Mouse (Mus musculus): ENCODE measurements around the gene Gm28635. TPM values are rescaled to one million over a fixed set of nuclear protein-coding genes. Genes with fewer than 3 reads are reported as not detected.

Gm28635 gene
- polyA plus RNA-seq (2015; fragmentation: Nextera tagmentation; extraction: Ambion mirVana), result not detected in 2 replicates

- Histone ChIP-seq H3K9me3 (replicated peaks) (no peaks in the 10 kb centered on the region), H3K4me3 (replicated peaks) (peak within 1 kb of the TSS; percentile 83), H3K9ac (peak within 1 kb of the TSS; percentile 87), H3K27me3 (no peaks in the 10 kb centered on the region), H3K4me2 (peak within 1 kb of the TSS; percentile 76), H3K4me1 (replicated peaks) (peaks cover 45% of the 10 kb centered on the region), H3K27ac (peak within 1 kb of the TSS; percentile 84), H3K36me3 (peaks cover 37% of the 10 kb centered on the region)
- peak; percentile 95 for ATAC-seq (ENCODE audit: low read depth)
- under 1% methylated on average over 44 of the region's 44 CpGs for WGBS (ENCODE audit: insufficient replicate concordance)
- DNase-seq, result peak; percentile 93
Observed at GRCm38 (mm10) chr2:84677968-84678880, at the start of gene Gm28635, which contains the start of gene Med19. TSS of gene Gm28635 (minus strand) at chr2:84678041. TSS of gene Med19 (plus strand) at chr2:84678402.

- peaks cover 38% of the 10 kb centered on the region for H3K36me3 ChIP-seq
- peak within 1 kb of the TSS; percentile 83 for H3K9ac ChIP-seq
- DNase-seq (peak; percentile 96), ATAC-seq (ENCODE audit: low read depth) (peak; percentile 93)
- H3K27ac ChIP-seq, result peak within 1 kb of the TSS; percentile 89
- peaks cover 81% of the 10 kb centered on the region for H3K4me1 ChIP-seq (replicated peaks)
- under 1% methylated on average over 39 of the region's 39 CpGs for WGBS (ENCODE audit: insufficient replicate concordance)
- no peaks in the 10 kb centered on the region for H3K9me3 ChIP-seq (replicated peaks)
- peak within 1 kb of the TSS; percentile 79 for H3K4me3 ChIP-seq (replicated peaks)
- H3K4me2 ChIP-seq, result peak within 1 kb of the TSS; percentile 83
- H3K27me3 ChIP-seq, result no peaks in the 10 kb centered on the region
Observed at GRCm38 (mm10) chr2:84727172-84727858, 49.5 kb upstream of the Gm28635 start, which contains the start of gene Clp1. TSS of gene Clp1 (minus strand) at chr2:84727350.

GRCm38 (mm10) chr2:84726716-84727115, 48.9 kb upstream of the Gm28635 start:
- DNase-seq, result no peak
- WGBS (ENCODE audit: insufficient replicate concordance), result 1% methylated on average over 9 of the region's 9 CpGs
- H3K4me1 ChIP-seq (replicated peaks), result peaks cover 81% of the 10 kb centered on the region
- H3K4me2 ChIP-seq, result peak overlapping the region; percentile 83
- peaks cover 44% of the 10 kb centered on the region for H3K36me3 ChIP-seq
- peak overlapping the region; percentile 80 for H3K27ac ChIP-seq
- no peaks in the 10 kb centered on the region for H3K9me3 ChIP-seq (replicated peaks)
- ATAC-seq (ENCODE audit: low read depth), result peak; percentile 30; the same call in 1 of the 2 replicates
- peak overlapping the region; percentile 83 for H3K9ac ChIP-seq
- H3K4me3 ChIP-seq (replicated peaks), result peak overlapping the region; percentile 79
- no peaks in the 10 kb centered on the region for H3K27me3 ChIP-seq

- H3K27ac ChIP-seq, result peak overlapping the region; percentile 80
- H3K4me3 ChIP-seq (replicated peaks), result peak overlapping the region; percentile 79
Observed at GRCm38 (mm10) chr2:84725770-84726169, 47.9 kb upstream of the Gm28635 start.

GRCm38 (mm10) chr2:84723856-84724255, 46.0 kb upstream of the Gm28635 start:
- no peak overlapping the region for H3K27ac ChIP-seq
- H3K36me3 ChIP-seq, result peaks cover 59% of the 10 kb centered on the region
- H3K9ac ChIP-seq, result no peak overlapping the region; the same call in 1 of the 2 replicates
- peaks cover 66% of the 10 kb centered on the region for H3K4me1 ChIP-seq (replicated peaks)
- no peaks in the 10 kb centered on the region for H3K27me3 ChIP-seq
- DNase-seq (no peak), ATAC-seq (ENCODE audit: low read depth) (no peak)
- H3K9me3 ChIP-seq (replicated peaks), result no peaks in the 10 kb centered on the region
- peak overlapping the region; percentile 83 for H3K4me2 ChIP-seq
- WGBS (ENCODE audit: insufficient replicate concordance), result 92% methylated on average over 14 of the region's 14 CpGs
- H3K4me3 ChIP-seq (replicated peaks), result peak overlapping the region; percentile 79

More at GRCm38 (mm10) chr2:84725770-84726169, 47.9 kb upstream of the Gm28635 start:
- no peaks in the 10 kb centered on the region for H3K27me3 ChIP-seq
- 86% methylated on average over 10 of the region's 10 CpGs for WGBS (ENCODE audit: insufficient replicate concordance)
- peaks cover 81% of the 10 kb centered on the region for H3K4me1 ChIP-seq (replicated peaks)
- H3K9ac ChIP-seq, result peak overlapping the region; percentile 83
- H3K4me2 ChIP-seq, result peak overlapping the region; percentile 83
- no peak for DNase-seq
- no peaks in the 10 kb centered on the region for H3K9me3 ChIP-seq (replicated peaks)
- ATAC-seq (ENCODE audit: low read depth), result no peak
- peaks cover 53% of the 10 kb centered on the region for H3K36me3 ChIP-seq

- WGBS (ENCODE audit: insufficient replicate concordance), result 31% methylated on average over 3 of the region's 3 CpGs
- H3K9me3 ChIP-seq (replicated peaks), result no peaks in the 10 kb centered on the region
- peak overlapping the region; percentile 24 for H3K4me2 ChIP-seq
- DNase-seq, result no peak
- peaks cover 58% of the 10 kb centered on the region for H3K36me3 ChIP-seq
- 0 out of 2 replicates have a peak overlapping the region, but pooled peaks have one; percentile 2 for H3K4me3 ChIP-seq (replicated peaks)
- 0 out of 2 replicates have a peak, but pooled peaks have one; percentile 13 for ATAC-seq (ENCODE audit: low read depth)
- 0 out of 2 replicates have a peak overlapping the region, but pooled peaks have one; percentile 19 for H3K9ac ChIP-seq
- peaks cover 64% of the 10 kb centered on the region for H3K4me1 ChIP-seq (replicated peaks)
- peak overlapping the region; percentile 64 for H3K27ac ChIP-seq
- H3K27me3 ChIP-seq, result no peaks in the 10 kb centered on the region
Observed at GRCm38 (mm10) chr2:84721182-84721581, 43.3 kb upstream of the Gm28635 start.

- no peak overlapping the region for H3K4me2 ChIP-seq
- WGBS (ENCODE audit: insufficient replicate concordance), result 93% methylated on average over 2 of the region's 2 CpGs
- peaks cover 60% of the 10 kb centered on the region for H3K4me1 ChIP-seq (replicated peaks)
- no peaks in the 10 kb centered on the region for H3K9me3 ChIP-seq (replicated peaks)
- H3K4me3 ChIP-seq (replicated peaks), result no peak overlapping the region
- H3K27ac ChIP-seq, result peak overlapping the region; percentile 64; the same call in 1 of the 2 replicates
- ATAC-seq (ENCODE audit: low read depth), result no peak
- no peak overlapping the region for H3K9ac ChIP-seq
- no peaks in the 10 kb centered on the region for H3K27me3 ChIP-seq
- DNase-seq, result no peak
- peaks cover 54% of the 10 kb centered on the region for H3K36me3 ChIP-seq
Observed at GRCm38 (mm10) chr2:84720718-84721117, 42.9 kb upstream of the Gm28635 start.

GRCm38 (mm10) chr2:84717357-84717756, 39.5 kb upstream of the Gm28635 start:
- Histone ChIP-seq H3K4me2 (peak overlapping the region; percentile 84), H3K9me3 (replicated peaks) (no peaks in the 10 kb centered on the region), H3K4me1 (replicated peaks) (peaks cover 51% of the 10 kb centered on the region), H3K27me3 (no peaks in the 10 kb centered on the region), H3K36me3 (peaks cover 24% of the 10 kb centered on the region), H3K4me3 (replicated peaks) (0 out of 2 replicates have a peak overlapping the region, but pooled peaks have one; percentile 8), H3K27ac (peak overlapping the region; percentile 98), H3K9ac (peak overlapping the region; percentile 98; the same call in 1 of the 2 replicates)
- DNase-seq (no peak), ATAC-seq (ENCODE audit: low read depth) (no peak)
- WGBS (ENCODE audit: insufficient replicate concordance), result 90% methylated on average over 4 of the region's 4 CpGs

- 16% methylated on average over 9 of the region's 9 CpGs for WGBS (ENCODE audit: insufficient replicate concordance)
- H3K4me1 ChIP-seq (replicated peaks), result peaks cover 49% of the 10 kb centered on the region
- no peak for DNase-seq
Observed at GRCm38 (mm10) chr2:84716423-84717355, 38.8 kb upstream of the Gm28635 start.

More at GRCm38 (mm10) chr2:84716423-84717355, 38.8 kb upstream of the Gm28635 start:
- H3K9me3 ChIP-seq (replicated peaks), result no peaks in the 10 kb centered on the region
- H3K27ac ChIP-seq, result peak overlapping the region; percentile 98
- no peaks in the 10 kb centered on the region for H3K27me3 ChIP-seq
- peaks cover 19% of the 10 kb centered on the region for H3K36me3 ChIP-seq
- H3K4me2 ChIP-seq, result peak overlapping the region; percentile 84
- H3K4me3 ChIP-seq (replicated peaks), result peak overlapping the region; percentile 82
- peak overlapping the region; percentile 98 for H3K9ac ChIP-seq
- ATAC-seq (ENCODE audit: low read depth), result no peak
